Mouse (Mus musculus) ovary, adult 18-20 months (tissue): ENCODE results near the gene Rnf135.
"Not testable (repeated sequence)": the region's sequence is repeated elsewhere in the genome, so short reads cannot be mapped to it uniquely, and the experiment has no call there.

Experiments used
- DNase-seq: peaks from one replicate; pipeline ENCODE4 v3.0.0; 2022; ENCODE audit warnings: low spot score, mixed read lengths

Gene Rnf135

GRCm38 (mm10) chr11:80163362-80164116 is 20.1 kb upstream of the Rnf135 start:
- no peak for DNase-seq

DNA sequence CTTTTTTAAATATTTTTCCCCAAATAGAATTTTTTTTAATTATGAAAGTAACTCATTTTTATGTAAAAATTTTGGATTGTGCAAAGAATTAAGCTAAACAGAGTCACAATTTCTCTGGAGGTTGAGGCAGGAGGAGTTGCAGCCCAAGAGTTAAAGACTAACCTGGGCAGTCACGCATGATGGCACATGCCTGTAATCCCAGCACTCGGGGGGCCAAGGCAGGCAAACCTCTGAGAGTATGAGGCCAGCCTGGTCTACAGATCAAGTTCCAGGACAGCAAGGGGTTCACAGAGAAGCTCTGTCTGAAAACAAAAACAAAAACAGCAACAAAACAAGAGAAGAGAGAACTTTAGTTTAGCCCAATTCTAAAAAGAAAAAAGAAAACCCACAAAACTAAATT is 19.4 kb upstream of the Rnf135 start:
- DNase-seq: no peak

DNA sequence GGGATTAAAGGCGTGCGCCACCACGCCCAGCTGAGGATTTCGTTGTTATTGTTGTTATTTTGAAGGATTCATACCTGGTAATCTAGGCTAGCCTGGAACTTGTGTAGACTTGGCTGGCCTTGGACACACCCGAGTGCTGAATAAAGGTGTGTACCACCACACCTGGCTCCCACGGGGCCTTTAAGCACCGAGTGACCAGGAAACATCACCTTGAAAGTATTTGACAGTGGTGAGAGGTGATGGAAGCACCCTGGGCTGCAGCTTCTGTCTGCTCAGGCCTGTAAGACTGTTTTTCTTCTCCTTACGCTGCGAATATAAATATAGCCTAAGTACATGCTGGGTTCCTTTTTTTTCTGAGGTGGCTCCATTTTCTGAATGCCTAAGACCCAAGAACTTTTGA is 15.5 kb upstream of the Rnf135 start:
- no peak for DNase-seq

- no peak for DNase-seq
These were observed 14.9 kb upstream of the Rnf135 start for GRCm38 (mm10) chr11:80168611-80169249.

DNA sequence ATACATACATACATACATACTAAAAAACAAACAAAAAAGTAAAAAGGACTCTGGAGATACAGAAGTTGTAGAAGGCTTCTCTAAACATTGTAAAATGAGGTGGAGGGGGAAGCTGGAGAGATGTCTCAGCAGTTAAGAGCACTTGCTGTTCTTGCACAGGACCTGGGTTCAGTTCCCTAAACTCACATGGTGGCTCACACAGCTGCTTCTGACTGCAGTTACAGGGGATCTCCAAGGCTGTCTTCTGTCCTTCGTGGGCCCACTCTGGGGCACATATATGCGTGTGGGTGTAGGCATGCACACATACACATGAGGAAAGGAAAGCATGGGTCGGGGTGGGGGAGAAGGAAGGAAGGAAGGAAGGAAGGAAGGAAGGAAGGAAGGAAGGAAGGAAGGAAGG is 14.0 kb upstream of the Rnf135 start:
- DNase-seq: no peak

- DNase-seq: no peak
These were observed 13.3 kb upstream of the Rnf135 start for GRCm38 (mm10) chr11:80170351-80170750.

GRCm38 (mm10) chr11:80171884-80172283 is 11.8 kb upstream of the Rnf135 start:
- peak; percentile 17 for DNase-seq

- DNase-seq: no peak
These were observed 9.5 kb upstream of the Rnf135 start for GRCm38 (mm10) chr11:80173963-80174670.

DNA sequence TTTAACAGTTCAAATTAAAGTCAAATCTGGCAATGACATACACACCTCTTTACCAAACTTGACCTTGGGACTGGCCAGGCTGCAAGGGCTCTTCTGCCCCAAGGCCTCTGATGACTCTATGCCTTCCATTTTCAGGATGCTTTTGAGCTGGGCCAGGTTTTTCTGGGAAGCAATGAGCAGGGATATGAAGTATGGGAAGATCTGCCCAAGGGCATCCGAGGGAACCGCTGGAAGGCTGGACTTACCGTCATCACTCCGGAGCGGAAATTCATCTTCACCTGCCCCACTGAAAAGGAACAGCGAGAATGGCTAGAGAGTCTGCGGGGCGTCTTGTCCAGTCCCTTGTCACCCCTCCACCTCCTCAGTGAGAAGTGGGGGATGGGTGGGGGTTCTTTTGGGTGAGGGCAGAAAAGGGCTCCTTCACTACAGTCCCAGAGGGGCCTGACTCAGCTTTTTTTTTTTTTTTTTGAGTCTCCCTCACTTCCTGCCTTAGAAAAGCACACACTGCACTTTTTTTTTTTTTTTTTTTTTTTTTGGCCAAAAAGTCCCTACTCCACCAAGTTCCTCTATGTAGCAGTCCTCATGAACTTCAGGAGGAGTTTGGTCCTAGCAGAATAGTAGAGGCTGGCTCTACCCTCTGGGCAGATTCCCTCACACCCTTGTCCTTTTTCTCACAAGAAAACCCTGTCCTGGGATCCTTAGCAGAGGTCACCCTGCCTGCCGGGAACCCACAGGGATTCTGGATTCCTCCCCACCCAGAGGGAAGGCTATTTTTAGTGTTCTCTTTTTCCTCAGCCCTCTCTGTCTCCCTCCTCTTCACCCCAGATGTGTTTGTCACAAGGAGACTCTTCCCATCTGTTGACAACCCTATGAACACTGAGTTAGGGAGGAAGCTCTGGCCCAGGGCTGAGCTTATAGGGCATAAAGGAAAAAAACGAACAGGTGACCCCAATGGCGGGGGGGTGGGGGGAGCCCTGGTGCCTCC is 6.4 kb upstream of the Rnf135 start:
- no peak for DNase-seq

GRCm38 (mm10) chr11:80178316-80178715 is 5.3 kb upstream of the Rnf135 start:
- no peak for DNase-seq

DNA sequence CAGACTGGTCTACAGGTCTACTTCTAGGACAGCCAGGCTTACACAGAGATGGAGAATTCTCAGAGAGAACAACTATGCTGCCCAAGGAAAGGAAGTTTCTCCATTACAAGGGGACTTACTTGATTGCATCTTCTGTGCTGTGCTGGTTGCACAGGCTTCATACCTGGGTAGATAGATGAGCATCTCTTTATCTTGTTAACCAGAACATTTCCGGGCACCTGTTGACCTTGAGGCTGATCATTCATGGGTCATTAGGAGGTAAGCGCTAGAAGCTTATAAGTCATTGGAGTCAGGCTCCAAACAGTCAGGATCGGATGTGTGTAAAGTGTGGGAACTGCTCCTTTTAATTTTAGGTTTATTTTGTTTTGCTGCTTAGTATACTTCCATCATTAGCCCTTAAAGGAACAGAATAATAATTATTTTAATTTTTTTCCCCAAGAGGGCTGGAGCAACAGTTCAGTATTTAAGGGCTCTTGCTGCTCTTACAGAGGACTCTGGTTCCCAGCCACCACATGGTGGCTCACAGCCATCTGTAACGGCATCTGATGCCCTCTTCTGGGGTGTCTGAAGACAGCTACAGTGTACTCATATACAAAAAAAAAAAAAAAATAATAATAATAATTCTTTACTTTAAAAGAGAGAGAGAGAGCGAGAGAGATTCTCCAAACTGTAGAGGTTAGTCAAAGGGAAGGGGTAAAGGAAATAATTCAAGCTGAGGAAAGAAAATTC is 2.5 kb upstream of the Rnf135 start:
- DNase-seq: no peak

- not testable (repeated sequence) for DNase-seq
These were observed 472 bp upstream of the Rnf135 start for GRCm38 (mm10) chr11:80183054-80183704.

- no peak for DNase-seq
These were observed 950 bp downstream of the Rnf135 start for GRCm38 (mm10) chr11:80184531-80185071.

- not testable (repeated sequence) for DNase-seq
These were observed 1.9 kb downstream of the Rnf135 start for GRCm38 (mm10) chr11:80185441-80185976.

DNA sequence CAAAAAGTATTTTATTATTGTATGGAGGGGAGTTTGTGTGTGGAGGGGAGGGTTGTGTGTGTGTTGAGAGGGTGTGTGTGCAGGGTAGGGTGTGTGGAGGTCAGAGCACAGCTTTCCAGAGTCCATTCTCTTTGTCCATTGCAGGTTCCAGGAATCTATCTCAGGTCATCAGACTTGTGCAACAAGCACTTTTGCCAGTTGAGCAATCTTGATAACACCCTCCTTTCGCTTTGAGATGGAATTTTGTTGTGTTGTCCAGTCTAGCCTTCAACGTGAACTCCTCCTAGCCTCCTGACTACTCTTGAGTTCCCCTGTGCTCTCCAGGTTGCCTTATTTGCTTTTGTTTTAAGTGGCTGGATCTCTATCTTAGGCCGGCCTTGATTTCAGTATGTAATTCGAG is 6.6 kb downstream of the Rnf135 start:
- DNase-seq: no peak

DNA sequence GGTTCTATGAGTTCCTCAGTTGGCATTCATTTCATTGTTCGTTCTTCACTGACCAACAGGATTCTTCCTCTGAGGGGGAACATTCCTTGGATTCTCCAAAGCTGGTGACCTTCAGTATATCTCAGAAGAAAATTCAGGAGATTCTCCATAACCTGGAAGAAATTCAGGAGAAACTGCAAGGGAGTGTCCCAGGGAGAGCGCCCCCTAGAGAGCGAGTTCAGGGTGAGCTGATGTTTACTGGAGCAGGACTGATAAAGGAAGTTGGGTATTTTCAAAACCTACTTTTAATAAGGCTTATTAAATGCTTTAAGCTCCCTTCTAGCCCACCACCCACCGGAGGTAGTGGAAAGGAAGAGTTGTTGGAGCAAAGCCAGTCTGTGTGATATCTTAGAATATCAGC is 10.2 kb downstream of the Rnf135 start:
- no peak for DNase-seq

DNA sequence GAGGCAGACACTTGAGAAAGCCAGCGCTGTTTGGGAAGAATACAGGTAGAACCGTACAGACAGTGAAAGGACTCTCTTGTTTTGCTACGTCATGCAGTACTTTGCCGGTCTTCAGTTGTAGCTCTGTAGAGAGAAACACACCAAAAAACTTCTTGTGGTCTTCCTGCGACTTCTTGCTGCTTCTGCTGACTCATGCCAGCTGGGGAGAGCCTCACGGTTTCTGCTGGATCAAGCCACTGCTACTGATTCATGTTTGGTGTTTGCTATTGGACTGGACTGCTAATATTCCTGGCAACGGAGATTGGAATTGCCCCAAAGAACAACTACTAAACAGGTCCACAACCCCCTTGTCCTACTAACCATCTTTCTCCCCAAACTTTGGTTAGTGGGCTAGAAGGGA is 12.7 kb downstream of the Rnf135 start:
- no peak for DNase-seq

- DNase-seq: no peak
These were observed 15.7 kb downstream of the Rnf135 start for GRCm38 (mm10) chr11:80199316-80199715.

DNA sequence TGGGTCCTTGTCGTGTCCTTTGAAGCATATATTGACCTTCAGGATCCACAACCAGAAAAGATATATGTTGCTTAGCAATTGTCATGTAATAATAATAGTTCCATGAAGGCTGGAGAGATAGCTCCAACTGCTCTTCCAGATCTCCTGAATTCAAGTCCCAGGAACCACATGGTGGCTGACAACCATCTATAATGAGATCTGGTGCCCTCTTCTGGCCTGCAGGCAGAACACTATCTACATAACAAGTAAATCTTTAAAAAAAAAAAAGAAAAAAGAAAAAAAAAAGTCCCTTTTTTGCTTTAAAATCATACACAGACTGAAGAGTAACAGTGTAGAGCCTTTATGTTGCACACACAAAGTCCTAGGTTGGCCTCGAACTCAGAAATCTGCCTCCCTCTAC is 16.1 kb downstream of the Rnf135 start:
- no peak for DNase-seq

DNA sequence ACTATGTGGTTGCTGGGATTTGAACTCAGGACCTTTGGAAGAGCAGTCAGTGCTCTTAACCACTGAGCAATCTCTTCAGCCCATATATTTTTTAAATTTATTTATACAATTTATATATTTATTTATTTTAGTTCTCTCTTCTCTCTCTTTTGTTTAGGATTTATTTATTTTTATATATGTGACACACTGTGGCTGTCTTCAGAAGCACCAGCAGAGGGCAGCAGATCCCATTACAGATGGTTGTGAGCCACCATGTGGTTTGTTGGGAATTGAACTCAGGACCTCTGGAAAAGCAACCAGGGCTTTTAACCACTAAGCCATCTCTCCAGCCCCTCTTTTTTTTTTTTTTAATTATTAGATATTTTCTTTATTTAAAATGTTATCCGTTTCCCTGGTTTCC is 16.7 kb downstream of the Rnf135 start:
- no peak for DNase-seq
